Mouse (Mus musculus): Measurements from ENCODE around the gene Ahcyl1. TPM values are rescaled to one million over a fixed set of nuclear protein-coding genes. Genes with fewer than 3 reads are reported as not detected.

The Ahcyl1 gene
- total RNA-seq, 2 experiments from 2014 or later = 33.7 to 38.6 TPM

GRCm38 (mm10) chr3:107706164-107706563 is 9.8 kb upstream of the Ahcyl1 start:
- no peak for ATAC-seq (replicated peaks; ENCODE audit: low FRiP score, poor library complexity, severe bottlenecking)

GRCm38 (mm10) chr3:107704371-107704705 is 8.0 kb upstream of the Ahcyl1 start:
- ATAC-seq (replicated peaks; ENCODE audit: low FRiP score, poor library complexity, severe bottlenecking) = no peak

- no peak for ATAC-seq (replicated peaks; ENCODE audit: low FRiP score, poor library complexity, severe bottlenecking)
Measured at GRCm38 (mm10) chr3:107703675-107704370, 7.5 kb upstream of the Ahcyl1 start.

GRCm38 (mm10) chr3:107701767-107702394 is 5.5 kb upstream of the Ahcyl1 start:
- no peak for ATAC-seq (replicated peaks; ENCODE audit: low FRiP score, poor library complexity, severe bottlenecking)

- no peak for ATAC-seq (replicated peaks; ENCODE audit: low FRiP score, poor library complexity, severe bottlenecking)
Measured at GRCm38 (mm10) chr3:107700625-107701024, 4.3 kb upstream of the Ahcyl1 start.

- ATAC-seq (replicated peaks; ENCODE audit: low FRiP score, poor library complexity, severe bottlenecking) = peak; percentile 11
Measured at GRCm38 (mm10) chr3:107696910-107697309, 550 bp upstream of the Ahcyl1 start.

GRCm38 (mm10) chr3:107695219-107695947 is 977 bp downstream of the Ahcyl1 start:
- no peak for ATAC-seq (replicated peaks; ENCODE audit: low FRiP score, poor library complexity, severe bottlenecking)

GRCm38 (mm10) chr3:107694256-107694900 is 2.0 kb downstream of the Ahcyl1 start:
- ATAC-seq (replicated peaks; ENCODE audit: low FRiP score, poor library complexity, severe bottlenecking) = no peak

- no peak for ATAC-seq (replicated peaks; ENCODE audit: low FRiP score, poor library complexity, severe bottlenecking)
Measured at GRCm38 (mm10) chr3:107690366-107690765, 6.0 kb downstream of the Ahcyl1 start.

GRCm38 (mm10) chr3:107689245-107689644 is 7.1 kb downstream of the Ahcyl1 start:
- ATAC-seq (replicated peaks; ENCODE audit: low FRiP score, poor library complexity, severe bottlenecking) = no peak

GRCm38 (mm10) chr3:107688236-107688635 is 8.1 kb downstream of the Ahcyl1 start:
- ATAC-seq (replicated peaks; ENCODE audit: low FRiP score, poor library complexity, severe bottlenecking) = no peak

- ATAC-seq (replicated peaks; ENCODE audit: low FRiP score, poor library complexity, severe bottlenecking) = no peak
Measured at GRCm38 (mm10) chr3:107686276-107686977, 9.9 kb downstream of the Ahcyl1 start.

GRCm38 (mm10) chr3:107685652-107686051 is 10.7 kb downstream of the Ahcyl1 start:
- ATAC-seq (replicated peaks; ENCODE audit: low FRiP score, poor library complexity, severe bottlenecking) = no peak

GRCm38 (mm10) chr3:107683587-107683986 is 12.8 kb downstream of the Ahcyl1 start:
- ATAC-seq (replicated peaks; ENCODE audit: low FRiP score, poor library complexity, severe bottlenecking) = no peak

- no peak for ATAC-seq (replicated peaks; ENCODE audit: low FRiP score, poor library complexity, severe bottlenecking)
Measured at GRCm38 (mm10) chr3:107680790-107681576, 15.4 kb downstream of the Ahcyl1 start.

GRCm38 (mm10) chr3:107671509-107671908 is 24.9 kb downstream of the Ahcyl1 start:
- no peak for ATAC-seq (replicated peaks; ENCODE audit: low FRiP score, poor library complexity, severe bottlenecking)

- no peak for ATAC-seq (replicated peaks; ENCODE audit: low FRiP score, poor library complexity, severe bottlenecking)
Measured at GRCm38 (mm10) chr3:107670500-107670899, 25.9 kb downstream of the Ahcyl1 start.

- ATAC-seq (replicated peaks; ENCODE audit: low FRiP score, poor library complexity, severe bottlenecking) = no peak
Measured at GRCm38 (mm10) chr3:107668786-107669185, 27.6 kb downstream of the Ahcyl1 start.

GRCm38 (mm10) chr3:107667426-107667825 is 28.9 kb downstream of the Ahcyl1 start:
- no peak for ATAC-seq (replicated peaks; ENCODE audit: low FRiP score, poor library complexity, severe bottlenecking)

Data from erythroid progenitor cell, adult 5-6 weeks (primary cell).